Mouse (Mus musculus) thymus, adult 2 months (tissue): ENCODE results near the gene Pla2g4b.

Experiments
- CTCF ChIP-seq: fragments of 200-500 bp; IDR thresholded peaks from 2 replicates; pipeline ENCODE4 v1.5.1; 2012; ENCODE audit warnings: mild to moderate bottlenecking, control low read depth, low read length, moderate library complexity, borderline replicate concordance; ENCODE audit not compliant: control insufficient read depth, poor library complexity, insufficient read depth; ENCODE audit errors: extremely low read depth
- POLR2A ChIP-seq: fragments of 200-500 bp; IDR thresholded peaks from 2 replicates; pipeline ENCODE4 v1.6.1; 2012; ENCODE audit warnings: mild to moderate bottlenecking, low read length, control low read depth, moderate library complexity; ENCODE audit not compliant: control insufficient read depth, poor library complexity, insufficient read depth; ENCODE audit errors: extremely low read depth

DNA sequence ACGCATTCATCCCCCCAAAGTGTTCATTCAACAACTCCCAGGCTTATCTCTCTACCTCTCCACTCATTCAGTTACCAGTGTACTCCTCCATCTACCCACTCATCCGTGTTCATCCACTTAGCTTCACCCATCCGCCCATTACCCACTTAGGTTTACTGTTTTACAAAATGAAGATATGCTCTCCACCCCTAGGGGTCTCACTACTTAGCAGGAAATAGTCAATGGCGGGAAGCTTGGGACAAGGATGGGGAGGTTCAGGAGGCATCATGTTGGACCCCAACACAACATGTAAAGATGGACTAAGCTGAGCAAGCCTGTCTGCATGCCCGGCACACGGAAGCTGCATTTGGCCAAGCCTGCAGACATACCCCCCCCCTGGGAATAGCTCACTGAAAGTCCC lies 31.4 kb downstream of the Pla2g4b start:
- TF ChIP-seq CTCF (no peak), POLR2A (no peak)
